Comparison of ENCODE assay signal across 7 mouse cellular contexts in genomic region chr12:15407577-15407976, GRCm38 (mm10).
DNase-seq lines count a peak whose midpoint lies in the region.

No protein-coding gene starts in this region.

- DNase-seq in 416B (ENCODE audit: low read depth), result peak; percentile 4
- peak; percentile 60 to 71 for DNase-seq in adrenal gland, adult (ENCODE audit: inconsistent age in 2 of 2, low spot score in 1 of 2)
- DNase-seq in adrenal gland, adult 8-10 months, result peak; percentile 34
- DNase-seq in adrenal gland, postnatal 14 days, result peak; percentile 39
- peak; percentile 6 to 50 for DNase-seq in adrenal gland, postnatal 36 days
- peak; percentile 4 for DNase-seq in kidney, postnatal 10 days
- DNase-seq in ovary, adult 18-20 months (ENCODE audit: low spot score), result peak; percentile 2

Comparison
In these comparisons a context has a peak if more than half of its experiments do, and no peak if none do; other contexts are left out.
1. Peak in every context shown above with its lines: DNase-seq.
2. DNase-seq: peak in every context shown above with its lines; median percentile 66 in adrenal gland, adult; 39 in adrenal gland, postnatal 14 days; 34 in adrenal gland, adult 8-10 months; 28 in adrenal gland, postnatal 36 days; 4 in 416B; 4 in kidney, postnatal 10 days; 2 in ovary, adult 18-20 months.